Mouse (Mus musculus): ENCODE results near the gene Myoz2. TPM values are rescaled to one million over a fixed set of nuclear protein-coding genes. Genes with fewer than 3 reads are reported as not detected.

Myoz2 gene
- not detected in 2 replicates for polyA plus RNA-seq (2012; rRNA removed)
- not detected in 2 replicates for polyA plus RNA-seq (2014; fragmentation: Nextera tagmentation; extraction: Ambion mirVana)

- no peaks in the 10 kb centered on the region for H3K27me3 ChIP-seq (ENCODE audit: control insufficient read depth, insufficient read depth, low read length)
- no peak within 1 kb of the TSS for H3K4me3 ChIP-seq (ENCODE audit: insufficient read depth in 1 of 2, low read depth in 2 of 2, low read length in 2 of 2)
- no peak for TF ChIP-seq EP300 (IDR thresholded peaks at IDR 0.05; ENCODE audit: low read depth)
- no peak for TF ChIP-seq CTCF (IDR thresholded peaks at IDR 0.05; ENCODE audit: low read depth)
- 62% methylated on average over 7 of the region's 7 CpGs for WGBS (ENCODE audit: insufficient replicate concordance)
- H3K4me2 ChIP-seq (ENCODE audit: low read depth): no peak within 1 kb of the TSS
- no peaks in the 10 kb centered on the region for H3K4me1 ChIP-seq (replicated peaks; ENCODE audit: control insufficient read depth in 2 of 2, insufficient read depth in 2 of 2, low read length in 1 of 2)
- DNase-seq (ENCODE audit: low read depth in 3 of 3, low spot score in 3 of 3): no peak
- H3K36me3 ChIP-seq (replicated peaks; ENCODE audit: control insufficient read depth, insufficient read depth, low read depth): no peaks in the 10 kb centered on the region
- H3K9ac ChIP-seq (replicated peaks): no peak within 1 kb of the TSS
- H3K9me3 ChIP-seq (ENCODE audit: control insufficient read depth, low read length): no peaks in the 10 kb centered on the region
- no peak within 1 kb of the TSS for H3K27ac ChIP-seq
- ATAC-seq (ENCODE audit: insufficient read depth): no peak
Measured at GRCm38 (mm10) chr3:123034752-123035151, at the start of gene Myoz2. TSS of gene Myoz2 (minus strand) at chr3:123035015.

GRCm38 (mm10) chr3:123081665-123082064 is 46.9 kb upstream of the Myoz2 start:
- WGBS (ENCODE audit: insufficient replicate concordance): 64% methylated on average over 3 of the region's 3 CpGs
- DNase-seq (ENCODE audit: low read depth in 3 of 3, low spot score in 3 of 3): no peak

DNA sequence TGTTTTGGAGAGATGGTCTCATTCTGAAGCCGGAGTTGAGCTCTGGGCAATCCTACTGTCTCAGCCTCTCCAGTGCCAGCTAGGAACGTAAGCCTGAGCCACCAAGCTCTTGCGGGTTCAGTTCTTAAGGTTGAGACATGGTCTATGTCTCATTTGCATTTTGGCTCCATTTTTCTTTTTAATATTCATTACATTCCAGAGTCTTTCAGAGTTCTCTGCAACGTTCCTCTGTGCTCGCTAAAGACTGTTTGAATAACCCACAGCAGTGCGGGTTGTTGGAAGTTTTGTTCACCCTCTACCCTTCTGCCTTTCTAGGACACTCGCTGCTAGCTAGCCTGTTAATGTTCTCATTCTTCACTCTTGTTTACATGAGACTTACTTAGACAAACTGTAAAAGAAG is 46.1 kb upstream of the Myoz2 start:
- no peak for ATAC-seq (ENCODE audit: insufficient read depth)

More at GRCm38 (mm10) chr3:123081665-123082064, 46.9 kb upstream of the Myoz2 start:
- no peak for ATAC-seq (ENCODE audit: insufficient read depth)
- Histone ChIP-seq H3K27ac (no peak overlapping the region), H3K4me3 (ENCODE audit: insufficient read depth in 1 of 2, low read depth in 2 of 2, low read length in 2 of 2) (no peak overlapping the region), H3K36me3 (replicated peaks; ENCODE audit: control insufficient read depth, insufficient read depth, low read depth) (no peaks in the 10 kb centered on the region), H3K9me3 (ENCODE audit: control insufficient read depth, low read length) (no peaks in the 10 kb centered on the region), H3K9ac (replicated peaks) (no peak overlapping the region), H3K4me2 (ENCODE audit: low read depth) (no peak overlapping the region), H3K4me1 (replicated peaks; ENCODE audit: control insufficient read depth in 2 of 2, insufficient read depth in 2 of 2, low read length in 1 of 2) (no peaks in the 10 kb centered on the region), H3K27me3 (ENCODE audit: control insufficient read depth, insufficient read depth, low read length) (no peaks in the 10 kb centered on the region)
- TF ChIP-seq CTCF (IDR thresholded peaks at IDR 0.05; ENCODE audit: low read depth) (no peak), EP300 (IDR thresholded peaks at IDR 0.05; ENCODE audit: low read depth) (no peak)

DNA sequence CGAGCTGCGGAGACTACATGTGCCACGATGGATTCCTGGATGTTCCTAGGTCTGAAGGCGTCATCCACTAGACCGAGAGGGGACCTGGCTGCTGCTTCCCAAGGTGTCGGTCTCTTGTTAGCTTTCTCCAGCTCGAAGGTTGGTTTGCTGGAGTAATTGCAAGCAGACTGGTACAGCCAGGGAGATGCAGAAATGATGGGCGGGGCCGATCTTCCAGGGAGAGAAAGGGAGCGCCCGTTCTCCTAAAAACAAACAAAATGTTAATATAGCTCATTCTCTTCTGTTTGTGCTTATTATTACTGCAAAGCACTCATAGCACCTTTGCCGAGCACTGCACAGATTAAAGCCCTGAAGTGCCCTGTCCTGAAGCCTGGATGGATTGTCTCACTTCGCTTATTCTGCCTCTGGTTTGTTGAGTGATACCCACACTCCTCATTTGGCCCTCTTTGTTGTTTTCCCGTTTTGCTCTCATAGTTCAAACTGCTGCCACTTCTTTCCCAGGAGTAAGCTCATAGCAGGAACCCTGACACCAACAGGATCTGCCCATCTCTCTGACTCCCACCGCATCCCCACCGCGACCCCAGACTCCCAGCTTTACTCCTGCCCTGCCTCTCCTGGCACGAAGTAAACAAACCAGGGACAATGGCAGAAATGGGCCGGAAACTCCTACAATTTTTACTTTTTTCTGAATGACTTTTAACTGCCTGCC is 45.4 kb upstream of the Myoz2 start:
- Histone ChIP-seq H3K4me3 (ENCODE audit: insufficient read depth in 1 of 2, low read depth in 2 of 2, low read length in 2 of 2) (no peak overlapping the region), H3K9ac (replicated peaks) (no peak overlapping the region), H3K27ac (no peak overlapping the region), H3K9me3 (ENCODE audit: control insufficient read depth, low read length) (no peaks in the 10 kb centered on the region), H3K27me3 (ENCODE audit: control insufficient read depth, insufficient read depth, low read length) (no peaks in the 10 kb centered on the region), H3K4me2 (ENCODE audit: low read depth) (no peak overlapping the region), H3K36me3 (replicated peaks; ENCODE audit: control insufficient read depth, insufficient read depth, low read depth) (no peaks in the 10 kb centered on the region), H3K4me1 (replicated peaks; ENCODE audit: control insufficient read depth in 2 of 2, insufficient read depth in 2 of 2, low read length in 1 of 2) (no peaks in the 10 kb centered on the region)
- no peak for TF ChIP-seq CTCF (IDR thresholded peaks at IDR 0.05; ENCODE audit: low read depth)
- no peak for TF ChIP-seq EP300 (IDR thresholded peaks at IDR 0.05; ENCODE audit: low read depth)
- no peak for DNase-seq (ENCODE audit: low read depth in 3 of 3, low spot score in 3 of 3)
- 66% methylated on average over 19 of the region's 19 CpGs for WGBS (ENCODE audit: insufficient replicate concordance)
- no peak for ATAC-seq (ENCODE audit: insufficient read depth)

More for the DNA sequence above, 46.1 kb upstream of the Myoz2 start:
- Histone ChIP-seq H3K27me3 (ENCODE audit: control insufficient read depth, insufficient read depth, low read length) (no peaks in the 10 kb centered on the region), H3K27ac (no peak overlapping the region), H3K9ac (replicated peaks) (no peak overlapping the region), H3K9me3 (ENCODE audit: control insufficient read depth, low read length) (no peaks in the 10 kb centered on the region), H3K36me3 (replicated peaks; ENCODE audit: control insufficient read depth, insufficient read depth, low read depth) (no peaks in the 10 kb centered on the region), H3K4me3 (ENCODE audit: insufficient read depth in 1 of 2, low read depth in 2 of 2, low read length in 2 of 2) (no peak overlapping the region), H3K4me2 (ENCODE audit: low read depth) (no peak overlapping the region), H3K4me1 (replicated peaks; ENCODE audit: control insufficient read depth in 2 of 2, insufficient read depth in 2 of 2, low read length in 1 of 2) (no peaks in the 10 kb centered on the region)
- WGBS (ENCODE audit: insufficient replicate concordance): 65% methylated on average over 7 of the region's 7 CpGs
- no peak for DNase-seq (ENCODE audit: low read depth in 3 of 3, low spot score in 3 of 3)
- no peak for TF ChIP-seq CTCF (IDR thresholded peaks at IDR 0.05; ENCODE audit: low read depth)
- TF ChIP-seq EP300 (IDR thresholded peaks at IDR 0.05; ENCODE audit: low read depth): no peak

- H3K36me3 ChIP-seq (replicated peaks; ENCODE audit: control insufficient read depth, insufficient read depth, low read depth): no peaks in the 10 kb centered on the region
- no peak overlapping the region for H3K4me3 ChIP-seq (ENCODE audit: insufficient read depth in 1 of 2, low read depth in 2 of 2, low read length in 2 of 2)
- no peak for ATAC-seq (ENCODE audit: insufficient read depth)
- H3K9me3 ChIP-seq (ENCODE audit: control insufficient read depth, low read length): no peaks in the 10 kb centered on the region
- no peak for TF ChIP-seq CTCF (IDR thresholded peaks at IDR 0.05; ENCODE audit: low read depth)
- no peak for TF ChIP-seq EP300 (IDR thresholded peaks at IDR 0.05; ENCODE audit: low read depth)
- DNase-seq (ENCODE audit: low read depth in 3 of 3, low spot score in 3 of 3): no peak
- H3K4me1 ChIP-seq (replicated peaks; ENCODE audit: control insufficient read depth in 2 of 2, insufficient read depth in 2 of 2, low read length in 1 of 2): no peaks in the 10 kb centered on the region
- H3K4me2 ChIP-seq (ENCODE audit: low read depth): no peak overlapping the region
- no peak overlapping the region for H3K27ac ChIP-seq
- H3K27me3 ChIP-seq (ENCODE audit: control insufficient read depth, insufficient read depth, low read length): no peaks in the 10 kb centered on the region
- H3K9ac ChIP-seq (replicated peaks): no peak overlapping the region
- 67% methylated on average over 3 of the region's 3 CpGs for WGBS (ENCODE audit: insufficient replicate concordance)
Measured at GRCm38 (mm10) chr3:123075759-123076158, 40.9 kb upstream of the Myoz2 start.

Data from liver, embryonic 14.5 days (tissue).